ENCODE assay signal across 25 mouse cellular contexts in the genomic region with DNA sequence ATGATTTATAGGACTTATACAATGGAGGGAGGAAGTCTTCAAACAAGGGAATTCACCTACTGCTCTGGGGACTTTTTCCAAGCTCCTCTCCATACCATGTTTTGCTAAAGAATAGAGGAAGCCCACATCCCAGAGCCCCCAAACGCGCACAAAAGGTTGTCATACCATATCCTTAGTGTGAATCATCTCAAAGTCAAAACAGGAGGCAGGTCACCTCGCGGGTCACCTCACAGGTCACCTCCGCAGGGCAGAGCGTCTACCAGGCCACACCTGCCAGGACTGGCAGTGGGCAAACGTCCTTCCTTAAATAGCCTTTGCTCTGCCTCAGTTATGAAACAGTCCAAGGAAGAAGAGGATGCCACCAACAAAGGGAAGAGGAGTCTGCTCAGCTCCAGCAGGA.
A peak's percentile ranks its signal among the peaks of the same experiment; 100 is the strongest.
DNase-seq lines count a peak whose midpoint lies in the region; ATAC-seq lines count a peak whose summit lies in the region.
"Had no signal": no experiment of that assay in that cellular context is flagged by ENCODE, and none has a peak within 500 bp of the region (broad histone marks: within the 10 kb centered on the region; RNA-seq: fewer than 3 reads in every experiment).

No protein-coding gene starts in this region.

- H3K4me2 ChIP-seq in kidney, embryonic 15.5 days: no peak overlapping the region
- H3K4me2 ChIP-seq: embryonic facial prominence, embryonic 12.5 days; embryonic facial prominence, embryonic 15.5 days; heart, embryonic 12.5 days; heart, embryonic 15.5 days; hindbrain, embryonic 14.5 days had no signal

- H3K27ac ChIP-seq in kidney, embryonic 15.5 days: 0 out of 2 replicates have a peak overlapping the region, but pooled peaks have one; percentile 7
- H3K27ac ChIP-seq: embryonic facial prominence, embryonic 12.5 days; embryonic facial prominence, embryonic 15.5 days; heart, embryonic 15.5 days; hindbrain, embryonic 14.5 days had no signal

- H3K9ac ChIP-seq in kidney, embryonic 15.5 days: no peak overlapping the region
- H3K9ac ChIP-seq: embryonic facial prominence, embryonic 12.5 days; embryonic facial prominence, embryonic 15.5 days; forebrain, postnatal 0 days; heart, embryonic 12.5 days; heart, embryonic 15.5 days; hindbrain, embryonic 14.5 days had no signal

- H3K4me1 ChIP-seq in kidney, embryonic 15.5 days: peaks cover 45% of the 10 kb centered on the region

- H3K4me3 ChIP-seq in kidney, embryonic 15.5 days (replicated peaks): no peak overlapping the region
- H3K4me3 ChIP-seq: embryonic facial prominence, embryonic 12.5 days; embryonic facial prominence, embryonic 15.5 days; heart, embryonic 12.5 days; heart, embryonic 15.5 days had no signal

- no peaks in the 10 kb centered on the region for H3K36me3 ChIP-seq in kidney, embryonic 15.5 days
- H3K36me3 ChIP-seq: embryonic facial prominence, embryonic 12.5 days; embryonic facial prominence, embryonic 15.5 days; heart, embryonic 12.5 days; heart, embryonic 15.5 days had no signal

- ATAC-seq in kidney, embryonic 15.5 days (replicated peaks; ENCODE audit: low FRiP score): no peak
- ATAC-seq: activated CD4-positive, CD25-positive, alpha-beta regulatory T cell, adult 4 months; forebrain, embryonic 14.5 days; forebrain, postnatal 0 days had no signal

- no peaks in the 10 kb centered on the region for H3K9me3 ChIP-seq in kidney, embryonic 15.5 days (replicated peaks)
- H3K9me3 ChIP-seq: embryonic facial prominence, embryonic 12.5 days; embryonic facial prominence, embryonic 15.5 days; heart, embryonic 12.5 days; heart, embryonic 15.5 days had no signal

- 65% methylated on average over 7 of the region's 7 CpGs for WGBS in kidney, embryonic 15.5 days

- no peaks in the 10 kb centered on the region for H3K27me3 ChIP-seq in kidney, embryonic 15.5 days
- H3K27me3 ChIP-seq: embryonic facial prominence, embryonic 12.5 days; embryonic facial prominence, embryonic 15.5 days; heart, embryonic 15.5 days had no signal

- DNase-seq in adrenal gland, adult 2 months: peak; percentile 17
- DNase-seq in adrenal gland, adult (ENCODE audit: inconsistent age in 2 of 2, low spot score in 1 of 2): no peak
- no peak for DNase-seq in kidney, adult 8-10 months
- peak; percentile 55 for DNase-seq in kidney, postnatal 10 days
- no peak for DNase-seq in kidney, adult 9 months
- DNase-seq in kidney, postnatal 4 days: peak; percentile 31 to 56
- DNase-seq in left cerebral cortex, adult 8-10 months (ENCODE audit: low spot score in 2 of 2): no peak
- DNase-seq: adrenal gland, postnatal 14 days; cerebellum, adult 11 months; cerebellum, adult 2 months; cerebellum, adult 9-11 months; cerebellum, postnatal 25 days; forebrain, postnatal 0 days; gastrocnemius, postnatal 25 days; heart, adult 18-20 months; heart, postnatal 10 days; heart, postnatal 36 days had no signal

Comparison
In these comparisons a context has a peak if more than half of its experiments do, and no peak if none do; other contexts are left out.
1. DNase-seq: peak in adrenal gland, adult 2 months (single experiment), kidney, postnatal 10 days (single experiment) and kidney, postnatal 4 days (2 of 2); none in adrenal gland, adult (0 of 2), kidney, adult 8-10 months (0 of 2), kidney, adult 9 months (single experiment) and left cerebral cortex, adult 8-10 months (0 of 2).